Mouse (Mus musculus): Measurements from ENCODE around the gene Stoml1. TPM values are rescaled to one million over a fixed set of nuclear protein-coding genes. Genes with fewer than 3 reads are reported as not detected.
A peak's percentile ranks its signal among the peaks of the same experiment; 100 is the strongest.

The Stoml1 gene
- total and polyA plus RNA-seq, 3 experiments, result 6.4 to 8.7 TPM; not detected in 1

GRCm38 (mm10) chr9:58247064-58247759 lies 5.8 kb upstream of the Stoml1 start (continued):
- TF ChIP-seq MXI1 (IDR thresholded peaks at IDR 0.05; ENCODE audit: low read depth, low read length) (peak; percentile 61; the same call in 1 of the 2 replicates), TBP (IDR thresholded peaks at IDR 0.05; ENCODE audit: low read depth, low read length) (peak; percentile 16; the same call in 1 of the 2 replicates), JUND (IDR thresholded peaks at IDR 0.05; ENCODE audit: low read depth, low read length) (0 out of 2 replicates have a peak, but pooled peaks have one; percentile 19), EP300 (IDR thresholded peaks at IDR 0.05; ENCODE audit: low read depth in 1 of 2, low read length in 2 of 2) (peak; percentile 63 to 74)

- peak overlapping the region; percentile 59 to 81 for H3K4me3 ChIP-seq (ENCODE audit: control insufficient read depth in 1 of 2, insufficient read depth in 1 of 2, low read depth in 2 of 2, low read length in 2 of 2)
- peak overlapping the region; percentile 73 for H3K9ac ChIP-seq (ENCODE audit: control insufficient read depth, low read depth, low read length, poor library complexity, severe bottlenecking)
- no peaks in the 10 kb centered on the region for H3K9me3 ChIP-seq (replicated peaks; ENCODE audit: insufficient read depth, low read length)
- H3K36me3 ChIP-seq (ENCODE audit: control insufficient read depth in 1 of 2, insufficient read depth in 2 of 2, low read length in 2 of 2), result peaks cover 0 to 28% of the 10 kb centered on the region in 2 experiments; a peak in 2 of 4 replicates
- H3K27ac ChIP-seq (ENCODE audit: control insufficient read depth, low read depth, low read length), result peak overlapping the region; percentile 82
- peaks cover 6 to 24% of the 10 kb centered on the region in 2 experiments for H3K4me1 ChIP-seq (ENCODE audit: control insufficient read depth in 1 of 2, insufficient read depth in 2 of 2, low read length in 2 of 2)
- no peaks in the 10 kb centered on the region for H3K27me3 ChIP-seq (ENCODE audit: control insufficient read depth in 1 of 2, insufficient read depth in 2 of 2, low read length in 2 of 2)
- H3K79me2 ChIP-seq (ENCODE audit: control insufficient read depth, insufficient read depth, low read length, poor library complexity), result peaks cover 34% of the 10 kb centered on the region
- DNase-seq (ENCODE audit: low read depth, low spot score), result peak; percentile 63
- TF ChIP-seq MXI1 (IDR thresholded peaks at IDR 0.05; ENCODE audit: low read depth, low read length) (no peak), GABPA (IDR thresholded peaks at IDR 0.05; ENCODE audit: low read depth, low read length) (no peak), MAFK (IDR thresholded peaks at IDR 0.05; ENCODE audit: borderline replicate concordance, low read depth, low read length) (no peak), MAX (IDR thresholded peaks at IDR 0.05; ENCODE audit: low read length) (peak; percentile 7), CHD1 (IDR thresholded peaks at IDR 0.05; ENCODE audit: low read depth, low read length) (peak; percentile 93; the same call in 1 of the 2 replicates), MAZ (IDR thresholded peaks at IDR 0.05; ENCODE audit: low read depth, low read length) (0 out of 2 replicates have a peak, but pooled peaks have one; percentile 29), E2F4 (IDR thresholded peaks at IDR 0.05; ENCODE audit: borderline replicate concordance, low read depth, low read length) (no peak), EP300 (IDR thresholded peaks at IDR 0.05; ENCODE audit: low read depth in 1 of 2, low read length in 2 of 2) (0 out of 4 replicates have a peak, but pooled peaks of 1 of the 2 experiments have one; percentile 13), CHD2 (IDR thresholded peaks at IDR 0.05; ENCODE audit: low read length) (no peak), HCFC1 (IDR thresholded peaks at IDR 0.05; ENCODE audit: low read depth, low read length) (no peak), RCOR1 (IDR thresholded peaks at IDR 0.05; ENCODE audit: low read depth, low read length) (no peak; the same call in 1 of the 2 replicates), RAD21 (IDR thresholded peaks at IDR 0.05; ENCODE audit: low read depth, low read length) (no peak), SIN3A (IDR thresholded peaks at IDR 0.05; ENCODE audit: low read length) (peak; percentile 42; the same call in 1 of the 2 replicates), ZMIZ1 (IDR thresholded peaks at IDR 0.05; ENCODE audit: low read depth, low read length) (no peak)
Observed at GRCm38 (mm10) chr9:58248746-58249413, 4.1 kb upstream of the Stoml1 start.

Measured in MEL (cell line).